Mouse (Mus musculus) embryonic stem cell, embryonic (primary cell): ENCODE results near the gene Selenot.
"Not testable (repeated sequence)": the region's sequence is repeated elsewhere in the genome, so short reads cannot be mapped to it uniquely, and the experiment has no call there.

Experiments
- CTCF ChIA-PET, 4 experiments: fragments of 300-600 bp in 2 of 4; fragments of 350-600 bp in 2 of 4; sonication (Branson Sonifier 250); formaldehyde crosslinking; loops; one replicate each; lab custom pipeline; 2022; ENCODE audit warnings: inconsistent platforms in 2 of 4; lab: Charles Lee
- POLR2A ChIA-PET, 4 experiments: fragments of 300-600 bp in 2 of 4; fragments of 350-600 bp in 2 of 4; sonication (Branson Sonifier 250); formaldehyde crosslinking; loops; one replicate each; lab custom pipeline; 2022; ENCODE audit warnings: antibody characterized with exemption in 4 of 4, inconsistent platforms in 1 of 4; lab: Charles Lee

Gene Selenot

DNA sequence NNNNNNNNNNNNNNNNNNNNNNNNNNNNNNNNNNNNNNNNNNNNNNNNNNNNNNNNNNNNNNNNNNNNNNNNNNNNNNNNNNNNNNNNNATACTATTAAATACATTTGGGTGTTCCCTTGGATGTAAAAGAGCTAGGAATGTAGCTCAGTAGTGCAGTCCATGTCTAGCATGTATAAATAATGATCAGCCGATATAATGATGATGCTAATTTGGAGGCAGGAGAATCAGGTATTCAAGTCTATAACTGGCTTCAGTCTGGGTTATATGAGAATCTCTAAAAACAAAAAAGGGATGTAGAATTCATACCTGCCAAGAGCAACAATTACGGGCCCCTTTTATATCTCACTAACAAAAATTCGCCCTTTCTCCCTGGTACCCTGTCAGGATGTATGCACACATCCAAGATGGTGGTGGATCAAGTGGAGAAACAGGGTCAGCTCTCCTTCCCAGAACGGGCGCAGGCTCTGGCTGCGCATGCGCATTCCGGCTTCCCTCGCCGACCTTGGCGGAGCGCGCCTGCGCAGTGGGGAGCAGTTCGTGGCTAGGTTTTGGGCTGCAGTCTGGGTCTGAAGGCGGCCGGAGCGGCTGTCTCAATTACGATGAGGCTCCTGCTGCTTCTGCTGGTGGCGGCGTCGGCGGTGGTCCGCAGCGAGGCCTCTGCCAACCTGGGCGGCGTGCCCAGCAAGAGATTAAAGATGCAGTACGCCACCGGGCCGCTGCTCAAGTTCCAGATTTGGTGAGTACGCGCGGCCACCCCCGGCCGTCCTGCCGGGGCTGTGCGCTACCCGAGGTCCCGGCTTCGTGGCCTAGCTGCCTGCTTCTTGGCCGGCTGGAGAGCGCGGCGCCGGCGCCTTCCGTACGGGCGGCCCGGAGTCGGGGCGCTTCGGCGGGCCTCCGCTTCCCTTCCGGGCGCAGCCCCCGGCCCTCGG is at the start of gene Selenot:
Gene Selenot, plus strand, starts transcription at position 500 of the 930 bp plus-strand sequence.
- CTCF ChIA-PET, result no interaction called here
- POLR2A ChIA-PET, result interaction anchor here (0.6 to 7.0 kb wide), 48 partner anchors 9 to 1000 kb away, joined by 3 to 74 read pairs (median 4); partner anchors contain the start of genes Eif2a (in 3 of the 4), Serp1 (in 3 of the 4), Siah2 (in 2 of the 4) and Wwtr1 (in 1 of the 4)

DNA sequence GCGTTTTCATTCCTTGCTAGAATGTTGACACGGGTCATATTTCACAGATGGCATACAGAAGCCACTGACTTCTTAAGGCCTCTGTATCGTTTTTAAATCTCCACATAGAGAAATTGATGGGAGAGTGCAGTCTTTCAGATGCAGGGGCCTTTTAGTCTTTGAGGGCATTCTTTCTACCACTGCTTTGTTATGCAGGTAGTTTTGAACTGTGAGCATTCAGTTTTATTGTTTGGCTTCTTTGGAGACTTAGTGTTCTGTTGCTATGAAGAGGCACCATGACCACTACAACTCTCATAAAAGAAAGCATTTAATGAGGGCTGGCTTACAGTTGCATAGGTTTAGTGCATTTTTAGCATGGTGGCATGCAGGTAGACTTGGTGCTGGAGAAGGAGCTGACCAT is 39.9 kb upstream of the Selenot start:
- CTCF ChIA-PET, result no interaction called here

DNA sequence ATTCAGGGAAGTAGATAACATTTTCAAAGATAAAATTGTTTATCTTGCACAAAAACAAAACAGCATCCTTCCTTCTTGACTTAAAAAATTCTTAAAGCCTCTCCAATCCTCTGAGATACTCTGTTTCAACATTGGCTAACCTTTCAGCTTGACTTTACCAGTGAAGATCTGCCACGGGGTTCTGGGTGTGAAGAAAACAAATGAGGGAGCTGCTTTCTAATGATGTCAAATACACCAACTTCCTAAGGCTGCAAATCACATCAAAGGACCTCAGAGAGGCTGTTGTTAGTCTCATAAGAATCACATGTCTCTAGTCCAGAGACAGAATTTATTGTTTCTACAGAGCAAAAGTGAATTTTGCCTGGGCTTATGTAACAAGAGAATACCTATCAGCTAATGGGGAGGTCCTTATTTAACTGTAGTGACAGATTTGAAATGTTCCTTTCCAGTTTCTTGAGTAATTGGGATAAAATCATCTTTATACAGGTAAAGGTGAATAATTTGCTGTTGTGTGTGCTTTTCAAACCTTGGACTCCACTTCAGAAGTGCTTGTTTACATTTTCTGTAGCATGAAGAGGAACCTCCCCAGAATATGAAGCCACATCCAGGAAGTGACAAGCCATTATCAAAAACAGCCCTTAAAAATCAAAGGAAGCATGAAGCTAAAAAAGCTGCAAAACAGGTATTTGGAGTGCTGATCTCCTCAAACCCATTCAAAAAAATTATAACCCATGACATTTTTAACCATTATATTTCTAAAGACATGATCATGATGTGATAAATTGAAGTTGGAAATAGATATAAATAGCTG is 24.2 kb upstream of the Selenot start:
- ChIA-PET POLR2A (interaction anchor here in 1 of 4 experiments (1.1 to 6.4 kb wide), 2 partner anchors 24 to 27 kb away, joined by 3 to 60 read pairs; partner anchors contain the start of genes Eif2a, Selenot and Serp1), CTCF (no interaction called here)

More for the DNA sequence above, 39.9 kb upstream of the Selenot start:
- POLR2A ChIA-PET, result interaction anchor here in 2 of 4 experiments (1.4 to 2.1 kb wide), 2 partner anchors 10 to 40 kb away, joined by 3 to 12 read pairs; partner anchors contain the start of genes Eif2a (in 1 of the 2), Selenot (in 1 of the 2) and Serp1 (in 1 of the 2)

DNA sequence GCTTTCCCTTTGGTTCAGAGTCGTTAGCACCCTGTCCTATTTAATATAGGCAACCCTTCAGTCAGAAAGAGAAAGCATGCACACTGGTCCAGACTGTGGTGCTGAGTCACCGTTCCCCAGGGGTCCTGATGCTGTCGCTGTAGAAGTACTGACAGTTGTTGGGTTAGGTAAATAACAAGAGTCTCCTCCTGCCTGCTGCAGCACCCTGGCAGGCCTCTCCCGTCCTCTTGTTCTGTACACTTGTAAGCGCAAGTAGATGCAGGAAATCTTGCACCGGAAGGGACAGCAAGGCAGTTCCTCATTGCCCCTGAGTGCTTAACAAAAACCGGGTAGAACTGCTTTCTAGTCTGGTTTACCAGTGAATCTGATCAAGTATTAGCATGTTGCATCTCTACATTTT is 19.8 kb upstream of the Selenot start:
- POLR2A ChIA-PET, result interaction anchor here in 3 of 4 experiments (1.2 to 6.4 kb wide), 9 partner anchors 12 to 136 kb away, joined by 3 to 60 read pairs (median 5); partner anchors contain the start of genes Selenot (in 2 of the 3), Eif2a (in 1 of the 3), Serp1 (in 1 of the 3) and Siah2 (in 1 of the 3)

DNA sequence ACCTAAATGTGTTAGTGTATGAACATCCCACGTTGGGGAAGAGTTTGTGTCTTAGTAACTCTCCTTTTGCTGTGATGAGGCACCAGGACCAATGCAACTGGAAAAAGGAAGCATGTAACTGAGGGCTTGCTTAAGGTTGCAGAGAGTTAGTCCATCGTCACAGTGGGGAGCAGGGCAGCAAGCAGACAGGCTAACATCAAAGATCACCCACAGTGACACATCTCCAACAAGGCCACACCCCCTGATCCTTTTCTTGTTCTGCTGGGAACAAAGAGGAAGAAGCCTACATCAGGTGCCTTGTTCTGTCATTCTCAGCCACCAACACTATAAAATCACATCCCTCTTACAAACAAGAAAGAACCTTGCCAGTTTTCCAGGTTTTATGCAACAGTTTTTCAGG is 16.5 kb upstream of the Selenot start:
- CTCF ChIA-PET, result no interaction called here
- POLR2A ChIA-PET, result interaction anchor here in 3 of 4 experiments (0.6 to 5.5 kb wide), 4 partner anchors 8 to 19 kb away, joined by 3 to 43 read pairs (median 4); partner anchors contain the start of gene Selenot (in 1 of the 3)

More for the DNA sequence above, 19.8 kb upstream of the Selenot start:
- CTCF ChIA-PET, result no interaction called here

DNA sequence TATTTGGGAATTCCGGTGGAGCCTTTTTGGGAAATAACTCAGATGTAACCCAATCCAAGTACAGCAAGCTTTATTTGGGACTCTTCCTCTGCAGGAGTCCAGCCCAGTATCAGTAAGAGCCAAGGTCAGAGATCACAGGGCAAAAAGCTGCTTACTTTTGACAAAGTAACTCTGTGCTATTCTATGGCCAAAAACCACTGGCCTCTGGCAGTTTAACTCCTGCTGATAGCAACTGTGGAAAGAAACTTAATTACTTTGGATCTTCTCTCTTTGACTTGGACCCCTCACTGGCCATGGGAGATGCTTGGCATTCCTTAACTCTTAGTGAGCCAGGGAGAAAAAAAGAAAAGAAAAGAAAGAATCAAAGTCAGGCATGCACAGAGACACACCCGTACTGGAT is 15.0 kb upstream of the Selenot start:
- ChIA-PET CTCF (no interaction called here), POLR2A (interaction anchor here in 3 of 4 experiments (1.1 to 5.5 kb wide), 10 partner anchors 15 to 34 kb away, joined by 3 to 43 read pairs (median 4); partner anchors contain the start of gene Selenot (in 3 of the 3))

DNA sequence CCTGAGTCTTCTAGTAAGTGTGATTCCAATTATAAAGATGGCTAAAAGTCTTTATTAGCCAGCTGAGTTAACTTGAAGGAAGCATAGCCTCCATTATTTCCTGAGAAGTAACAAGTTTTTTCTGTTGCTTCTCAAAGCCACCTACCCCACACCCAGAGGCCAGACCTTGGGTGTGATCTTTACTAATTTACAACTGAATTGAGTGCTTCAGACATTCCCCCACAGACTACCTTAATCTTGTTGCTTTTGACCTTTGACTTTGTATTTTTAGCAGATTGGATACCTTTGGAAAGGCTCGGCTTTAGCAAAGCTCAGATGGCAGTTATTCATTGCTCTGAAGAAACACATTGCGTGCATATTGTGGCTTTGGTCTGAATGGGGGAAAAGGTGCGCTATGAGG is 5.6 kb upstream of the Selenot start:
- CTCF ChIA-PET, result interaction anchor here in 1 of 4 experiments (0.6 kb wide), 1 partner anchor 577 kb away, joined by 4 read pairs; no protein-coding TSS in a partner anchor
- POLR2A ChIA-PET, result no interaction called here

DNA sequence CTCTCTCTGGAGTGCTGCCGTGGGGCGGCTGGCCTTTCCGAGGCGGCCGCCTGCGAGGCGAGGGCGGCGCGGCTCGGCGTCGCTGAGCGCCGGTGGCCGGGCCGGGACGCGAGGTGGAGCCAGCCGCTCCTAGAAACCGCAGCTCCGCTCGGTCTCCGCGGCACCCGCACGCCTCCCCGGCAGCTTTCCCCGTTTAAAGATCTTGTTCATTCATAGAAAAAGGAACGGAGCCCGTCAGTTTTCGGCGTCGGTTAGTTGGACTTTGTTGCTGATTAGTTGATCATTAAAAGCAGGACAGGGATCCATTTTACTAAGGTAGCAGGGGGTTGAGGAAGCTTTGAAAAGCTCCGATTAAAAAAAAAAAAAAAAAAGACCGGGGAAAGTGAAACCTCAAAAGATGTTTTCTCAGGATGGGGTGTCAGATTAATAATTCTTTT is 649 bp downstream of the Selenot start:
- ChIA-PET POLR2A (interaction anchor here (0.6 to 7.0 kb wide), 43 partner anchors 10 to 1001 kb away, joined by 3 to 74 read pairs (median 4); partner anchors contain the start of genes Eif2a (in 3 of the 4), Serp1 (in 3 of the 4), Siah2 (in 1 of the 4) and Wwtr1 (in 1 of the 4)), CTCF (no interaction called here)

DNA sequence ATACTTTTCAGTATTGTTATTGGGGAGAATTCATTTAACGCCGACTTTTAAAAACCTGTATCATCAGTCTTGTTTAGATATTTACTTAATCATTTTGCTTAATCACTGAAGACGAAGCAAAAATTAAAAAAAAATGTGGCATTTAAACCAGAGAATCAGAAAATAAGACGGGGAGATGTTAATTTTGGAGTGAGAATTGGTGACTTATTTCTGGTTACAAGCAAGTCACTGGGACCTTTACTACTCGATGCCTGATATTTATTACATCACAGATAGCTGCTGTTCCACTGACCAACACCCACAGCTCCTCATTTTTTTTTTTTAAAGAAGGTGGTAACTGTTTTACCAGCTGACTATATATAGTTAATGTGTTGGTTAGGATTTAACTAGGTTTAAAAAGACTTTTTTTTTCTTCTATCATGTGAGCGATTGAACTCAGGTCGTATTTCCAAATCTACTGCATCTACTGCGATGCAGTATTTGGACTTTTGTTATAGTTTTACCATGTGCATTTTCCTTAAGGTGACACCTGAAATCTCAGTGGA is 1.1 kb downstream of the Selenot start:
- CTCF ChIA-PET, result no interaction called here
- POLR2A ChIA-PET, result interaction anchor here (0.6 to 7.0 kb wide), 29 partner anchors 10 to 1939 kb away, joined by 3 to 74 read pairs (median 5); partner anchors contain the start of genes Eif2a (in 2 of the 4), Serp1 (in 2 of the 4), Siah2 (in 2 of the 4) and Wwtr1 (in 1 of the 4)

DNA sequence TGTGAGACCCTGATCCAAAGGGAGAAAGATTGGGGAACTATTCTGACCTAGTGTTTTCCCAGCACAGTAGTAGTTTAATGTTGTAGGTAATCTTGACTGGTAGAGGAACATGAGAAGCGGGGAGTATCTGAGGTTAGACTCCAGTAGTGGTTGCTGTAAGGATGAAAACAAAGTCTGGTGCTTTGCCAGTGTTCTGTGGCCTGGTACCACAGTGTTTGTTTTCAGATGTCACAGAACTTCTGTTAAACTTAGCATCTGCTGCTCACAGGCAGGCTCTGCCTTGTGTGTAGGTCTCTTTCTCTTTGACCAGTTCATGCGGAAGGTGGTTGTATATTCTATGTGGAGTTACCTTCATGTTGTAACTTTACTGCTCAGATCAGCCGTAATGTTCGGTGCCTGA is 5.1 kb downstream of the Selenot start:
- CTCF ChIA-PET, result no interaction called here

DNA sequence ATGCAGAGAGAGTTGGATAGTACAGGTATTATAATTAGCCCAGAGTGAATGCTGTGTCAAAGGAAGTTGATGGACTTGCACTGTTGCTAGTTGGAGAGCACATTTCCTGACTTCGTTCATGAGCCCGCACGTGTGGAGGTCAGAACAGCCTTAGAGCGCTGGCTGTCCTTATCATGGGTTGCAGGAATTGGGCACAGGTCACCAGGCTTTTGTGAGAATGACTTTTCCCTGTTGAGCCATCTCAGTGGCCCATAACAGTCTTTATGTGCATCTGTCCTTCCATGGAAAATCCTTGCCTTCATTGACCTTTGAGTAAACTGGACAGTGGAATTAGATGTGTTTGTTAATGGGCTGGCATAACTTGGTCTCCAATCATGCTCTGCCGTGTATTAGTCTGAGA is 5.9 kb downstream of the Selenot start:
- POLR2A ChIA-PET, result interaction anchor here in 1 of 4 experiments (0.9 kb wide), 2 partner anchors 8 to 11 kb away, joined by 3 read pairs; no protein-coding TSS in a partner anchor
- CTCF ChIA-PET, result no interaction called here

More for the DNA sequence above, 5.1 kb downstream of the Selenot start:
- POLR2A ChIA-PET, result interaction anchor here in 1 of 4 experiments (0.7 to 1.2 kb wide), 3 partner anchors 9 to 49 kb away, joined by 3 read pairs; no protein-coding TSS in a partner anchor

DNA sequence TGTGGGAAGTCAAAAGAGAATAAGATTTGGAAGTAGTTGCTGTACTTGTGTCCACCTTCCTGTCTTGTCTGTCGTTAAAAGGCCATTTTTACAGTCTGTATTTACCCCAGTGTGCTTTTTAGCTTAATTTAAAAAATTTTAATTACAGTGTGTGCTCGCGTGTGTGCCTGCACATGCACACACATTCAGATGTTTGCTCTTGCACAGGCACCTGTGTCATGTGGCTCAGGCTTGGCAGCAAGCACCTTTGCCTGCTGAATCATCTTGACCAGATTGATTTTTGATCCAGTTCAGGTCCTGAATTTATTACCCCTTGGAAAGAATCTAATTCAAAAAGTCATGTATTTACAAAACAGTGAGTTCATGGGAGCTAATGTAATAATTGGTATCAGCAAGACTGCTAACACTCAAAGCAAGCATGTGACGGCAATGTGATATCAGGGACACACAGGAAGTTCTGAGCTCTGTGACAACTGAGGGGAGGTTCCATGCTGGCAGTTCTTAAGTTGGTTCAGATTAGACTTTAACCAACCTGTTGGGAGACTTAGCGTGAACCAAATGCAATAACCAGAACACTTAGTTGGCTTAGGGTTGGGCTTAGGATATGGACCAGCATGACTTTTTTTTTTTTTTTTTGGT is 6.5 kb downstream of the Selenot start:
- ChIA-PET POLR2A (interaction anchor here in 1 of 4 experiments (0.9 kb wide), 1 partner anchor 10 kb away, joined by 3 read pairs; no protein-coding TSS in a partner anchor), CTCF (interaction anchor here in 1 of 4 experiments (0.6 kb wide), 1 partner anchor 17 kb away, joined by 4 read pairs; no protein-coding TSS in a partner anchor)

DNA sequence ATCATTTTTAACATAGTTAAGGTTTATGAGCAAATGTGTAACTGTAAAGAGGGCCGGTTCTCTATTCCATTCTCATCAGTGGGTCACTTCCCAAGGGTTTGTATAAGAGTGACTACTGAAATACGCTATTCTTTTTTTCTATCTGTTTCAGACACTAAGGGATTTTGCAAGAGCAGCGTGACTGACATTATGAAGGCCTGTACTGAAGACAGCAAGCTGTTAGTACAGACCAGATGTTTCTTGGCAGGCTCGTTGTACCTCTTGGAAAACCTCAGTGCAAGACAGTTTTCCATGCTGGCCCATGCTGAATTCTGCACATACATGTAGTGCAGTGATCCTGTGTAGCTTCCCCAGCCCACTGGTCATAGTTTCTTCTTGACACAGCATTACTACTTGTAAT is 14.1 kb downstream of the Selenot start:
- POLR2A ChIA-PET, result interaction anchor here in 2 of 4 experiments (0.7 to 6.0 kb wide), 4 partner anchors 9 to 87 kb away, joined by 3 to 74 read pairs (median 4); partner anchors contain the start of gene Selenot (in 1 of the 2)
- CTCF ChIA-PET, result not testable (repeated sequence)

DNA sequence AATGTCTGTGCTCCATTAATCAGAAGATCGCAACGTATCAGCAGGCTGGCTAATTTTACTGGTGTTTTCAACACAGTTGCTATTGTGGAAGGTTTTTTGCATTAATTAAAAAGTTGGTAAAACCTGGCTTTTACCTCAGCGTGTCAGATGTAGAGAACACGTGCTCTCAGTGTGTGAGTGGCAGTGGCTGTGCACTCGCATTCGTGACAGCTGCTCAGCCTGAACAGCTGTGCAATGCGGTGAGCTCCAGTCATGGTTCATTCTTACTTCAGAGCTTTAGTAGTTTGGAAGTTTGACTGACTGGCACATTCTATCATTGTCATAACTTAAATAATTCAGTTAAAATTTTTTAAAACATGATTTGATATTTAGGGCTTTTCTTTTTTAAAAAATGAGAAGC is 16.2 kb downstream of the Selenot start:
- POLR2A ChIA-PET, result interaction anchor here in 1 of 4 experiments (1.0 to 3.5 kb wide), 3 partner anchors 10 to 71 kb away, joined by 3 to 15 read pairs (median 4); partner anchors contain the start of gene Selenot
- CTCF ChIA-PET, result not testable (repeated sequence)

DNA sequence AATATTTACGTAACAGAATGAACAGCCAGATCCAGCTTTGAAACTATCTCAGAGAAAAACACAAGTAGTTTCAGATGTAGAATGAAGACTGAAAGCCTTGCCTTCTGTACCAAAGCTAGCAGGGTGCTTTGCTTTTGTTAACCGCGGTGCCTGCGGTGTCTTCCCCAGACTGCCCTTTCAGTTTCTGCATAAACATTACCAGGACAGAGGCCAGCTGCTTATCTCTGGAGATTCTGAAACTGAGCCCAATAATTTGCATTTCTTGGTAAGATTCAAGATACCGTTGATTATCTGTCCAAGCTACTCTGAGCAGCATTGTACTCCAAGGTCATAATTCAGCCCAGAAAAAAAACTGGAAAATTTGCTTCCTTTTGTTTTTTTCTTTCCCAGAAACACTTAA is 17.2 kb downstream of the Selenot start:
- ChIA-PET POLR2A (interaction anchor here in 1 of 4 experiments (0.5 to 3.5 kb wide), 5 partner anchors 11 to 1681 kb away, joined by 3 to 15 read pairs (median 4); partner anchors contain the start of gene Selenot), CTCF (interaction anchor here in 1 of 4 experiments (0.7 kb wide), 1 partner anchor 472 kb away, joined by 3 read pairs; no protein-coding TSS in a partner anchor)

DNA sequence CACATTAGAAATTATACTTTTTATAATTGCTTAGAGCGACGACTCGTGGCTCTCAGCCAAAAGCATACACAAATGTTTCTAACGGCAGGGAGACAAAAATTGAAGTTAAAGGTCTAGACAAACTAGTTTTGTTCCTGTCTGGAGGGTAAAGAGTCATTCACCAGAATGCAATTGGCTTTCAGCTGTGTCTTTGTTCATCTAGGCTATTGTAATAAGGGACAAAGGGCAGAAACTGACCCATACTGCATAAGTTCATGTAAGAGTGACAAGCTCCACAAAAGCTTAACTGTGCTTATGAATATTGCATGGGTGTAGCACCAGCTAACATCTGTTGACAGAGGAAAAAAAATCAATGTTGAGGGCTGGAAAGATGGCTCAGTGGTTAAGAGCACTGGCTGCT is 32.1 kb downstream of the Selenot start:
- CTCF ChIA-PET, result no interaction called here
- POLR2A ChIA-PET, result interaction anchor here in 2 of 4 experiments (0.8 to 3.9 kb wide), 6 partner anchors 9 to 80 kb away, joined by 3 to 18 read pairs (median 6); partner anchors contain the start of gene Selenot (in 1 of the 2)
